Mouse (Mus musculus) thymus, adult 2 months (tissue): ENCODE measurements around the gene Elf4. TPM values are rescaled to one million over a fixed set of nuclear protein-coding genes. Genes with fewer than 3 reads are reported as not detected.

Source experiments
- DNase-seq: peaks from one replicate; pipeline ENCODE4 v3.0.0; 2021
- H3K27ac ChIP-seq: fragments of 200-500 bp; 2 replicates; pipeline ENCODE4 v1.5.1; 2012; ENCODE audit warnings: low read length, control low read depth; ENCODE audit not compliant: control insufficient read depth, insufficient read depth
- H3K27me3 ChIP-seq: fragments of 200-500 bp; 2 replicates; pipeline ENCODE4 v1.6.1; 2012; ENCODE audit warnings: mild to moderate bottlenecking, low read length, moderate library complexity, mixed read lengths; ENCODE audit not compliant: control insufficient read depth, insufficient read depth
- H3K36me3 ChIP-seq: fragments of 200-500 bp; 2 replicates; pipeline ENCODE4 v1.6.1; 2012; ENCODE audit warnings: mild to moderate bottlenecking, low read length, moderate library complexity; ENCODE audit not compliant: control insufficient read depth, insufficient read depth
- H3K4me1 ChIP-seq: fragments of 200-500 bp; replicated peaks from 2 replicates; pipeline ENCODE4 v1.6.1; 2012; ENCODE audit warnings: low read length; ENCODE audit not compliant: control insufficient read depth, insufficient read depth
- H3K4me3 ChIP-seq: fragments of 200-500 bp; 2 replicates; pipeline ENCODE4 v1.5.1; 2012; ENCODE audit warnings: mild to moderate bottlenecking, low read length, control low read depth, moderate library complexity; ENCODE audit not compliant: control insufficient read depth, insufficient read depth
- CTCF ChIP-seq: fragments of 200-500 bp; IDR thresholded peaks from 2 replicates; pipeline ENCODE4 v1.5.1; 2012; ENCODE audit warnings: mild to moderate bottlenecking, control low read depth, low read length, moderate library complexity, borderline replicate concordance; ENCODE audit not compliant: control insufficient read depth, poor library complexity, insufficient read depth; ENCODE audit errors: extremely low read depth
- POLR2A ChIP-seq: fragments of 200-500 bp; IDR thresholded peaks from 2 replicates; pipeline ENCODE4 v1.6.1; 2012; ENCODE audit warnings: mild to moderate bottlenecking, low read length, control low read depth, moderate library complexity; ENCODE audit not compliant: control insufficient read depth, poor library complexity, insufficient read depth; ENCODE audit errors: extremely low read depth
- WGBS: fragments of 180-500 bp; shearing (Covaris S2); methylation state at CpG from one replicate; pipeline ENCODE4 v1.1.7; 2018; 5-methylcytosine and 5-hydroxymethylcytosine counted together
- polyA plus RNA-seq: library from polyadenylated mRNA; depleted of rRNA; stranded (reverse); fragments of >200 nt; gene quantifications from 2 replicates; pipeline ENCODE4 v1.2.3, GENCODE M21; 2012

The Elf4 gene
- polyA plus RNA-seq, 1 experiment, result 90.5 TPM

DNA sequence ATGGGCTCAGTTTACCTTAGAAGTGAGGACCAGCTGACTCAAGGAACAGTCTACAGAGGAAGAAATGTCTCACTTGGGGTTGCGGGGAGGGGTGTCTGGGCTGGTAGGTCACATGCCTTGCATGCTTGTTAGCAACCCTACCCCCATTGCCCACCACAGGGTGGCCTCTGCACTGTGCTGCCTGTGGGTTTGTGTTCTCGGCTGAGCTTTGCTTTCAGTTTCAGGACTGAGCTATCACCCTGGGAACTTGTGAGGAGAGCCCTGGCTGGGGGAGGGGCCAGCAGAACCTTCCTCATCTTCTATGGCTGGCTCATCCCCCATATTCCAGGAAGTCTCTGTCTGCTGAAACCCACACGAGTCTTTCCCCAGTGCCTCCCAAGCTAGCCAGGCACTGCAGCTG is 38.3 kb downstream of the Elf4 start:
- Histone ChIP-seq H3K4me1 (peaks cover 52% of the 10 kb centered on the region), H3K36me3 (0 out of 2 replicates have a peak, but pooled peaks cover 7% of the 10 kb centered on the region), H3K4me3 (peak overlapping the region; percentile 29), H3K27me3 (no peaks in the 10 kb centered on the region), H3K27ac (peak overlapping the region; percentile 99)
- DNase-seq, result peak; percentile 74
- whole genome bisulfite sequencing, result 6% methylated on average over 3 of the region's 3 CpGs
- TF ChIP-seq POLR2A (no peak), CTCF (no peak)

DNA sequence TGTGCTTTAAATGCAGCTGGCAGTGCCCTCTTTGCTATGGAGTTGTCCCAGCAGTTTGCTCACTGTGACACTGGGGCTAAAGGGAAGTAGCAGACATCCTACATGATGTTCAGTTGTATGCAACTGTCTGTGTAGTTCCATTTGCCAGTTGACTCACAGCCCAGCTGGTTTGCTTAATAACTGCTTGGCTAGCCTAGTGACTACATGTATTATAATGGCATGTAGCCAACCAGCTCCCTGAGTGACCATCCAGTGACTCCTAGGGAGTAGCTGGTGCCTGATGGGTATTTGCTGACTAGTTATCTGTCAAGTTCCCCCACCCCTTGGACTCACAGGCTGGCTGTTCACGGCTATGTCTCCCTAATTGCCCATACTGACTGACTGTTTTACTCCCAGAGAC is 39.3 kb downstream of the Elf4 start:
- WGBS, result 60% methylated on average over 1 of the region's 1 CpGs
- peaks cover 50% of the 10 kb centered on the region for H3K4me1 ChIP-seq
- H3K27me3 ChIP-seq, result no peaks in the 10 kb centered on the region
- no peak for DNase-seq
- TF ChIP-seq POLR2A (no peak), CTCF (no peak)
- no peak overlapping the region for H3K4me3 ChIP-seq
- peak overlapping the region; percentile 99; the same call in 1 of the 2 replicates for H3K27ac ChIP-seq
- 0 out of 2 replicates have a peak, but pooled peaks cover 10% of the 10 kb centered on the region for H3K36me3 ChIP-seq

DNA sequence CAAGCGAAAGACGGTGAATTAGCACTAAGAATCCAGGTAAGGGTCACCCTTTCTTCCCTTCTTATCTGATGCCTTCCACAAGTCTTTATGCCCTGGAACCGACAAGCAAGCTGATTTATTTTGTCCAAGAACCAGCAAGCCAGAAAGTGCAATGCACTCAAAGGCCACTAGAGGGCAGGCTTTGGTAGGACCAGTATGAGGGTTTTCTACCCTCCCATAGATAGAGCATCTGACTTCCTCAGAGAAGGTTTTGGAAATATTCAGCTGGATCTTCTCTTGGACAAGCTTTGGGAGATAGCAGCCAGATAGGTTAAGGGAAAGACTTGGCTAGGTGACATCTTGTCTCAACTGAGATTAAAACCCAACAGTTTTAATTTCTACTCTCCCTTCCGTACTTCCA is 39.9 kb downstream of the Elf4 start:
- 57% methylated on average over 4 of the region's 4 CpGs for WGBS
- no peak overlapping the region for H3K4me3 ChIP-seq
- H3K4me1 ChIP-seq, result peaks cover 43% of the 10 kb centered on the region
- TF ChIP-seq POLR2A, result no peak
- TF ChIP-seq CTCF, result no peak
- DNase-seq, result peak; percentile 72
- H3K27ac ChIP-seq, result no peak overlapping the region
- no peaks in the 10 kb centered on the region for H3K27me3 ChIP-seq
- peaks cover 16% of the 10 kb centered on the region for H3K36me3 ChIP-seq

DNA sequence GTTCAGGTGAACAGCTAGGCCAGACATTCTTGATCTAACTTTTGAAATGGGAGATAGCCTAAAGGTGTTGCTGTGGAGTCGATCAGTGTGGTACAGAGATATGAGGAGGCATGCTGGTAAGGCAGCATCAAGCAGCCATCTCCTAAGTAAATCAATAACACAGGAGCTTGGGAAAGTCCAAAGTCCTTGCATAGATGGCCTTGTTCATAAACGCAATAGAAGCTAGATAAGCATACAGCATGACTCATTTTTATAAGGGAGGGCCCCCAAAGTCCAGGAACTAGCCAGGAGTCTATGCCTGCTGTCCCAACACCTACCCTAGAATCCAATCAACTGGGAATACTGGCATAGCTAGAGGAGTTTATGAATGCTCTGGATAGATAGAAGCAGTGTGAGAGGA is 44.5 kb downstream of the Elf4 start:
- no peak for TF ChIP-seq POLR2A
- TF ChIP-seq CTCF, result no peak
- DNase-seq, result no peak
- 78% methylated on average over 2 of the region's 2 CpGs for whole genome bisulfite sequencing
- peaks cover 3% of the 10 kb centered on the region for H3K4me1 ChIP-seq
- H3K4me3 ChIP-seq, result no peak overlapping the region
- H3K27ac ChIP-seq, result no peak overlapping the region
- no peaks in the 10 kb centered on the region for H3K27me3 ChIP-seq
- peaks cover 44% of the 10 kb centered on the region for H3K36me3 ChIP-seq

DNA sequence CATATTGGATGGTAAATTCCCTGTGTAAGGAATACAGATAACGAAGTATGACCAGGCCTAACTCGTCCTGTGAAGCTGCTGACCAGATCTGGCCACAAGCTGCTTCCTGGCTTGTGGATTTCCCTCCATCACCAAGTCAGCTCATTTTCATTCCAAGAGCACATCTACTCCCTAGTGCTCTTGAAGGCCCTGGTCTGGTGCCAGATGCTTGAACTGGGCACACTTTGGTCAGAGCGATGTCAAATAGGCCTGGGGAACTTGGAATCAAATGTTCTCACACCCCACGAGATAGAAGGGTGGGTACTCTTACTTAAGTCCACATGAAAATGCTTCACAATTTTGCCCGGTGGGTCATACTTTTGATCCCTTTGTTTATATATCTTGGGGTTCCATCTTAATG is 48.6 kb downstream of the Elf4 start:
- WGBS, result 98% methylated on average over 5 of the region's 5 CpGs
- Histone ChIP-seq H3K27ac (no peak overlapping the region), H3K36me3 (peaks cover 36% of the 10 kb centered on the region), H3K4me3 (no peak overlapping the region), H3K27me3 (no peaks in the 10 kb centered on the region), H3K4me1 (peaks cover 6% of the 10 kb centered on the region)
- no peak for DNase-seq
- TF ChIP-seq CTCF (no peak), POLR2A (no peak)

DNA sequence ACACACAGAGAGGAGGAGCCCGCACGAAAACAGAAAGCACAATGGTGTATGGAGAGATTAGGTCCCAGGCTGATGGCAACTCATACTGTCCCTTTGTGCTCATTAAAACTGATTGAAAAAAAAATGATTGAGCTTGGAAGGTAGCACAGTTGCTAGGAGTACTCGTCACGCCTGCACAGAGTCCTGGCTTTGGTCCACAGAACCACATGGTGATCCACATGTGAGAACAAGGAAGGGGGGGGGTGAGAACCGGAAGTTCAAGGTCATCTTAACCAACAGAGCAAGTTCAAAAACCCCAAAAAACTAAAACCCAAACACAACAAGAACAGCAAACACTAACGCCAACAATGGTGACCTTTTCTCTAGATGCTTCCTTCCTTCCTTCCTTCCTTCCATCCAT is 50.3 kb downstream of the Elf4 start:
- no peak for TF ChIP-seq POLR2A
- TF ChIP-seq CTCF, result no peak
- no peak for DNase-seq
- peaks cover 6% of the 10 kb centered on the region for H3K4me1 ChIP-seq
- WGBS, result 77% methylated on average over 6 of the region's 6 CpGs
- H3K4me3 ChIP-seq, result no peak overlapping the region
- no peak overlapping the region for H3K27ac ChIP-seq
- peaks cover 25% of the 10 kb centered on the region for H3K36me3 ChIP-seq
- no peaks in the 10 kb centered on the region for H3K27me3 ChIP-seq

DNA sequence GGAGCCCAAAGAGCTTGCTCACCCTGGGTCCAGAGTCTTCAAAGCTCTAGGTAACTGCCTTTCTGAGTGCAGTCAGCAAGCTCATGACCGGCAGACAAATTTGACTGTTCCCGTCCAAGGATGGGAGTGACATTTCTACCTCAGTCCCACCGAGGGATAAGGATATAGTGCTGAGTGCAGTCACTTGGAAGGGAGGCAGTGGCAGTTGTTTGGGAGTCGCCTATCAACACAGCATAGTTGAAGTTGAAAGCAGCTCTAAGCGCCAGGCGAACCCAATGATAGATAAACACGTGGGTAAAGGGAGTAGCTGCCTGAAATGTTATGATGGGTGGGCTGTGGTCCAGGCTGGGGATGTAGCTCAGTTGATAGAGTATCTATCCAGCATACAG is 52.5 kb downstream of the Elf4 start:
- DNase-seq, result no peak
- peaks cover 9% of the 10 kb centered on the region for H3K36me3 ChIP-seq
- TF ChIP-seq CTCF, result no peak
- TF ChIP-seq POLR2A, result no peak
- no peaks in the 10 kb centered on the region for H3K27me3 ChIP-seq
- no peak overlapping the region for H3K27ac ChIP-seq
- 53% methylated on average over 7 of the region's 7 CpGs for WGBS
- H3K4me1 ChIP-seq, result peaks cover 6% of the 10 kb centered on the region
- 0 out of 2 replicates have a peak overlapping the region, but pooled peaks have one; percentile 83 for H3K4me3 ChIP-seq

DNA sequence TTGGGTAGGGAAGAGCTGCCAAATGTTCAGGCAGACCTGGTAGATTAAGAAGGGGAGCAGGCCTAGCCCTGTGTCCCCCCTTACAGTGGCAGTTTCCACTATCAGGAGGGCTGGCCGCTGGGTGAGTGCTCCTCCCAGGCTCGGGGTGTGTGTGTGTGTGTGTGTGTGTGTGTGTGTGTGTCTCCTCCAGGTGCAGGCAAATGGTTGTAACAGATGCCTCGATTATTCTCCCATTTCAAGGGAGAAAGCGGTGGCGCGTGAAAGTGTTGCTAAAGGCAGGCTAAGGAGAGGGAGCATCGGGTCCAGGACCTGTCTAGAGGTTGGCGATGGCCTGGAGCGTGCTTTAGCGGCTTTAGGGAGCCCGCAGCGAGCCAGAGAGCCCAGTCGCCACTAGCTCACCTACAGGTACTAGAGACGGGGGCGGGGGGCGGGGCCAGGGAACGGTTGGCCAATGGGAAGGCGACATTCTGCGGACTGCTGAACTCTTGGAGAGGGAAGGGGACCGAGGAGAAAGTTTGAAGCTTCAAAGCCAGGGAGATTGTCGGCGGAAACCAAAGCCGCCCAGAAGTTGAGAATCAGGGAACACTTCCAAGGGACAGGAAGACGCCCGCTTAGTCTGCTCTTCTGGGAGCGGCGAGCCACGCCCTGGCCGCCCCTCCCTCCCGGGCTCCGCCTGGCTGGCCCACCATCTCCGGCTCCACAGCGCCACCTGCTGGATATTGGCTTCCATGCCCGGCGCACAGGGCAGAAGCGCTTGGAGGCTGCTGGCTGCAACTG is 53.1 kb downstream of the Elf4 start:
- 3% methylated on average over 27 of the region's 36 CpGs for WGBS
- H3K27ac ChIP-seq, result no peak overlapping the region

More for the DNA sequence above, 53.1 kb downstream of the Elf4 start:
- TF ChIP-seq CTCF, result peak; percentile 89
- no peak for TF ChIP-seq POLR2A
- Histone ChIP-seq H3K36me3 (peaks cover 4% of the 10 kb centered on the region), H3K27me3 (no peaks in the 10 kb centered on the region), H3K4me3 (peak overlapping the region; percentile 83), H3K4me1 (peaks cover 6% of the 10 kb centered on the region)
- peak; percentile 86 for DNase-seq
